Mouse (Mus musculus): ENCODE results near the gene Metap2.
A peak's percentile ranks its signal among the peaks of the same experiment; 100 is the strongest.

Gene Metap2

DNA sequence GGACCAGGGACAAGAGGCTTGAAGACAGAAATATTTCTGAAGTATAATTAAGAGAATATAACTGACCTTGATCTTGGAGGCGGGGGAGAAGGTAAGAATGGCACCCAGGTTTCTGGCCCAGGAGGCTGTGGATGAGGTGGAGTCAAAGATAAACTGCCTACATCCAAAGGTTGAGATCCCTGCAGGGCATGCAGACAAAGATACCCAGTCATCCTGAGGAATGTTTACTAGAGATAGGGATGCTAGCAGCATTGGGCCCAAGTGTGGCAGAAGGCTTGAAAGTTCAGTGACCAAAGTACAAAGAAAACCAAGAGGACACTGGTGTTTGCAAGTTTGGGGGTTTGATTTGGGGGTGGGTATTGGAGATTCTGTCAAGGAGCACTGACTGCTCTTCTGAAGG lies 5.9 kb downstream of the Metap2 start:
- 0 out of 2 replicates have a peak, but pooled peaks cover 1% of the 10 kb centered on the region for H3K36me3 ChIP-seq (ENCODE audit: control insufficient read depth, insufficient read depth, low read length, poor library complexity, severe bottlenecking)
- no peaks in the 10 kb centered on the region for H3K27me3 ChIP-seq (ENCODE audit: control insufficient read depth, insufficient read depth, low read length, poor library complexity, severe bottlenecking)
- no peak for DNase-seq (ENCODE audit: low read depth, low spot score)

- no peaks in the 10 kb centered on the region for H3K27me3 ChIP-seq (ENCODE audit: control insufficient read depth, insufficient read depth, low read length, poor library complexity, severe bottlenecking)
- no peak for DNase-seq (ENCODE audit: low read depth, low spot score)
- H3K36me3 ChIP-seq (ENCODE audit: control insufficient read depth, insufficient read depth, low read length, poor library complexity, severe bottlenecking) = 0 out of 2 replicates have a peak, but pooled peaks cover 1% of the 10 kb centered on the region
Observed at GRCm38 (mm10) chr10:93890565-93890964, 6.3 kb downstream of the Metap2 start.

DNA sequence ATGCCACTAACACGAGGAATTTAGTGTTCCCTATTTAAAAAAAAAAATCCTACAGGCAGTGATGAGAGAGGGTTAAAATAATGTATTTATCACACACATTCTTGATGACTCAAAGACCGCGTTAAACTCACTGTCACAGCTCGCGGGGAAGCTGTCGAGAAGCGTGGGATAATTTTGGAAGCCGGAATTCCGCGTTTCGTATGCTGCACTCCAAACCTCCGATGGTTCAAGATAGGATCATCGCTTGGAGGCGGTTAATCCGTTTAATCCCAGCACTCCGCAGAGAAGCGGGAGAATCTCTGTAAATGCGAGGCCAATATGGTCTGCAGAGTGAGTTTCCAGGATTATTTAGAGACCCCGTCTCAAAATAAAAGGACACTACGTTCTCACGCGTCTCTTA lies 6.9 kb downstream of the Metap2 start:
- H3K27me3 ChIP-seq (ENCODE audit: control insufficient read depth, insufficient read depth, low read length, poor library complexity, severe bottlenecking) = no peaks in the 10 kb centered on the region
- DNase-seq (ENCODE audit: low read depth, low spot score) = no peak
- H3K36me3 ChIP-seq (ENCODE audit: control insufficient read depth, insufficient read depth, low read length, poor library complexity, severe bottlenecking) = peaks cover 2% of the 10 kb centered on the region; the same call in 1 of the 2 replicates

GRCm38 (mm10) chr10:93889579-93889950 lies 7.3 kb downstream of the Metap2 start:
- H3K27me3 ChIP-seq (ENCODE audit: control insufficient read depth, insufficient read depth, low read length, poor library complexity, severe bottlenecking) = no peaks in the 10 kb centered on the region
- H3K36me3 ChIP-seq (ENCODE audit: control insufficient read depth, insufficient read depth, low read length, poor library complexity, severe bottlenecking) = peaks cover 4% of the 10 kb centered on the region; the same call in 1 of the 2 replicates
- DNase-seq (ENCODE audit: low read depth, low spot score) = peak; percentile 78

DNA sequence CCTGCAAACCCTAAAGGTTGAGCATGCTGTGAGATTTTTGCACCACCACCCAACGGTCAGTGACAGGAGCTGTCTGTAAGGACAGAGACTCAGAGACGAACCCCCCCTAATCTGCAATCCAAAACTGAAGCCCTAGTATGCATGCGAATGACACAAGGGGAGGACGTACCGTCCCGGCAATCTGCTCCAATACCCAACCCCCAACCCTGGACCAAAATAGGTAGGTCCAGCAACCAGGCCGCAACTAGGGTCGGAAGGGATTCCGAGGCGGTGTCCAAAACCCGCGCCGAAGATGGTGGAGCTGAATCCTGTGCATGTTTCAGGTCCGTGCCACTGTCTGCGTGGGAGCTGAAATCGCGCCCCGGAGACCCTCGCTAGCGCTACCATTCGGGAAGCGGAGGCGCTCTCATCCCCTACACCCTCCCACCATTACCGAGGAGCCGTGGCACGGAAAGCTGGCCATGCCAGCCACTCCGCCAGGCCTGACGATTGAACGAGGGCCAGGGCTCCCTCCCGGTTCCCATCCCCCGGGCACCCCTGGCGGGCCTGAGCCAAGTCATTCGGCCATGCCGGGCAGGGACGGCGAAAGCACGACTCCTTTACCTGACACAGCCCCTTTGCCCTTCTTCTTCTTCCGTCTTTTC lies 7.8 kb downstream of the Metap2 start:
- Histone ChIP-seq H3K36me3 (ENCODE audit: control insufficient read depth, insufficient read depth, low read length, poor library complexity, severe bottlenecking) (peaks cover 4% of the 10 kb centered on the region; the same call in 1 of the 2 replicates), H3K27me3 (ENCODE audit: control insufficient read depth, insufficient read depth, low read length, poor library complexity, severe bottlenecking) (no peaks in the 10 kb centered on the region)
- peak; percentile 11 for DNase-seq (ENCODE audit: low read depth, low spot score)

DNA sequence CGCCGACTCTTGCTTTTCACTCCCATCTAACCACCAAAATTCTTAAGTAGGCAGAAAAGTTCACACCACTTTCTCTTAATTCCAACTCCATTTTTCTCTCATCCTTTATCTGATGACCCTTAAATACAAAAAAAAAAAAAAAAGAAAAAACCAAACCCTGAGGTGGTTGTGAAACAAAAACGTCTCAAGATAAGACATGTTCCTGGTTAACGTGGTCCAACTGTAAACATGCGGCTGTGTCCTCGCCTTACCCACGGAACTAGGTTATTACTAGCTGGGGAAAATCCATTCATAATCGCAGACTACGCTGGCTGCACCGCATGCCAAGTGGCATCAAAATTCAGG lies 8.3 kb downstream of the Metap2 start:
- no peaks in the 10 kb centered on the region for H3K27me3 ChIP-seq (ENCODE audit: control insufficient read depth, insufficient read depth, low read length, poor library complexity, severe bottlenecking)
- DNase-seq (ENCODE audit: low read depth, low spot score) = no peak
- H3K36me3 ChIP-seq (ENCODE audit: control insufficient read depth, insufficient read depth, low read length, poor library complexity, severe bottlenecking) = peaks cover 4% of the 10 kb centered on the region; the same call in 1 of the 2 replicates

GRCm38 (mm10) chr10:93885839-93886477 lies 10.9 kb downstream of the Metap2 start:
- no peak for DNase-seq (ENCODE audit: low read depth, low spot score)
- H3K27me3 ChIP-seq (ENCODE audit: control insufficient read depth, insufficient read depth, low read length, poor library complexity, severe bottlenecking) = no peaks in the 10 kb centered on the region

DNA sequence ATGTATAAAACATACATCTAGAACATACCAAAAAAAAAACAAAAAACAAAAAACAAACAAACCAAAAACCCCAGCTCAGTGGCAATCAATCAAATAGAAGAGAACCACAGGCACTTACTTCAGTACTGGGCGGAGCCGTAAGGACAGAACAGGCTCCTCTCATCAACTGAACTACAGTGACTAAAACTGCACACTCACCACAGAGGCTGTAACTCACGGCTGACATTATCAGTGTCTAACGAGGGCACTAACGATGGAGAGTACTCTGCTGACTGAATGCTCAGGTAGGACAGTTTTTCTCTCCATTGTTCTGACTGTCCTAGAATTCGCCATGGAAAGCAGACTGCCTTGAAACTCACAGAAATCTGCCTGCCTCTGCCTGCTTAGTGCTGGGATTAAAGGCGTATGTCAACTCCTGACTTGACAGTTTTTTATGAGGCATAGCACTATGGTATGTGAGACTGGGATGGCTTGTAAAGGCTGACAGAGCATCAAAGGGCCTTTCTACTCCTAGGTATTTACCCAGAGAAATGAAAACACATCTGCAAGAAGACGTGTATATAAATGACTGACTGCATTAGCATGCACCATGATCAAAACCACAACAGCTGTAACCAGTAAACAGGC lies 14.0 kb downstream of the Metap2 start:
- DNase-seq (ENCODE audit: low read depth, low spot score) = no peak
- peaks cover 8% of the 10 kb centered on the region for H3K36me3 ChIP-seq (ENCODE audit: control insufficient read depth, insufficient read depth, low read length, poor library complexity, severe bottlenecking)
- H3K27me3 ChIP-seq (ENCODE audit: control insufficient read depth, insufficient read depth, low read length, poor library complexity, severe bottlenecking) = no peaks in the 10 kb centered on the region; the same call in 1 of the 2 replicates

More at GRCm38 (mm10) chr10:93885839-93886477, 10.9 kb downstream of the Metap2 start:
- H3K36me3 ChIP-seq (ENCODE audit: control insufficient read depth, insufficient read depth, low read length, poor library complexity, severe bottlenecking) = peaks cover 4% of the 10 kb centered on the region; the same call in 1 of the 2 replicates

- DNase-seq (ENCODE audit: low read depth, low spot score) = no peak
- H3K27me3 ChIP-seq (ENCODE audit: control insufficient read depth, insufficient read depth, low read length, poor library complexity, severe bottlenecking) = no peaks in the 10 kb centered on the region; the same call in 1 of the 2 replicates
- H3K36me3 ChIP-seq (ENCODE audit: control insufficient read depth, insufficient read depth, low read length, poor library complexity, severe bottlenecking) = peaks cover 8% of the 10 kb centered on the region
Observed at GRCm38 (mm10) chr10:93881918-93882317, 15.0 kb downstream of the Metap2 start.

GRCm38 (mm10) chr10:93878732-93879131 lies 18.2 kb downstream of the Metap2 start:
- Histone ChIP-seq H3K27me3 (ENCODE audit: control insufficient read depth, insufficient read depth, low read length, poor library complexity, severe bottlenecking) (no peaks in the 10 kb centered on the region; the same call in 1 of the 2 replicates), H3K36me3 (ENCODE audit: control insufficient read depth, insufficient read depth, low read length, poor library complexity, severe bottlenecking) (peaks cover 5% of the 10 kb centered on the region)
- no peak for DNase-seq (ENCODE audit: low read depth, low spot score)

DNA sequence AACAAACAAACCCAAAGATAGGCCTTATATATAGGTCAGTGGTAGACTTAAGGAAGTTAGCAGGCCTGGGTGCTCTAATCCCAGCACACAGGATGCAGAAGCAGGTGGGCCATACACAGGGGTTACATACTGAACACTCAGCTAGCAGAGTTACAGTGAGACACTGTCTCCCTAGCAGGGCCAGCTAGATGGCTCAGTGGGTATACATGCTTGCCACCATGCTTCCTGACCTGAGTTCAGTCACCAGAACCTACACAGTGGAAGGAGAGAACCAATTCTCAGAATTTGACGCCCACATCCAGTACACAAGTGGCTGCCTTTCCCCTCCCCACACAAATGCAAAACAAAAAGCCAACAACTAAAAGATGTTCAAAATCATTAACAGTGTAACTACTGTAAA lies 20.1 kb downstream of the Metap2 start:
- no peaks in the 10 kb centered on the region; the same call in 1 of the 2 replicates for H3K27me3 ChIP-seq (ENCODE audit: control insufficient read depth, insufficient read depth, low read length, poor library complexity, severe bottlenecking)
- no peak for DNase-seq (ENCODE audit: low read depth, low spot score)
- peaks cover 5% of the 10 kb centered on the region for H3K36me3 ChIP-seq (ENCODE audit: control insufficient read depth, insufficient read depth, low read length, poor library complexity, severe bottlenecking)

GRCm38 (mm10) chr10:93868886-93869285 lies 28.0 kb downstream of the Metap2 start:
- H3K27me3 ChIP-seq (ENCODE audit: control insufficient read depth, insufficient read depth, low read length, poor library complexity, severe bottlenecking) = no peaks in the 10 kb centered on the region
- DNase-seq (ENCODE audit: low read depth, low spot score) = no peak
- H3K36me3 ChIP-seq (ENCODE audit: control insufficient read depth, insufficient read depth, low read length, poor library complexity, severe bottlenecking) = peaks cover 11% of the 10 kb centered on the region; the same call in 1 of the 2 replicates

- H3K27me3 ChIP-seq (ENCODE audit: control insufficient read depth, insufficient read depth, low read length, poor library complexity, severe bottlenecking) = no peaks in the 10 kb centered on the region
- DNase-seq (ENCODE audit: low read depth, low spot score) = no peak
Observed at GRCm38 (mm10) chr10:93868401-93868800, 28.5 kb downstream of the Metap2 start.

DNA sequence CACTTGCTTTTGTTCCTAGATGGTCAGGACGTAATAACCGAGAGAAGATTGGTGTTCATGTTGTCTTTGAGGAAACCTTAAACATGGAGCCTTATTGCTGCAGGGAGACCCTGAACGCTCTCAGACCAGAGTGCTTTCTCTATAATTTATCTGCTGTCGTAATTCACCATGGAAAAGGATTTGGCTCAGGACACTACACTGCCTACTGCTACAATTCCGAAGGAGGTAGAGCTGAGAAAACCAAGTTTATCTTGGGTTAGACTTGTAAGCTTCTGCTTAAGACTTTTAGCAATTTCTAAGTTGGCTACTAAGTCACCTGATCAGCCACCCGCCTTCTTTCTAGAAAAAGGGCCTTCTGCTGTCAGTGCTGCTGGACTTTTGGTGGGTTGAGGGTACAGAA lies 40.8 kb downstream of the Metap2 start:
- no peak for DNase-seq (ENCODE audit: low read depth, low spot score)
- peaks cover 2% of the 10 kb centered on the region; the same call in 1 of the 2 replicates for H3K36me3 ChIP-seq (ENCODE audit: control insufficient read depth, insufficient read depth, low read length, poor library complexity, severe bottlenecking)
- H3K27me3 ChIP-seq (ENCODE audit: control insufficient read depth, insufficient read depth, low read length, poor library complexity, severe bottlenecking) = no peaks in the 10 kb centered on the region

More at GRCm38 (mm10) chr10:93868401-93868800, 28.5 kb downstream of the Metap2 start:
- peaks cover 11% of the 10 kb centered on the region; the same call in 1 of the 2 replicates for H3K36me3 ChIP-seq (ENCODE audit: control insufficient read depth, insufficient read depth, low read length, poor library complexity, severe bottlenecking)

- no peak for DNase-seq (ENCODE audit: low read depth, low spot score)
- Histone ChIP-seq H3K36me3 (ENCODE audit: control insufficient read depth, insufficient read depth, low read length, poor library complexity, severe bottlenecking) (no peaks in the 10 kb centered on the region), H3K27me3 (ENCODE audit: control insufficient read depth, insufficient read depth, low read length, poor library complexity, severe bottlenecking) (no peaks in the 10 kb centered on the region)
Observed at GRCm38 (mm10) chr10:93855126-93855525, 41.8 kb downstream of the Metap2 start.

Data from splenic B cell, adult 2 months (primary cell).